Mouse (Mus musculus) G1E (cell line): Measurements from ENCODE around the gene Kansl2.

Experiments used
- CTCF ChIP-seq: IDR thresholded peaks from 2 replicates; pipeline ENCODE4 v1.5.1; 2012; ENCODE audit warnings: low read depth, low read length, inconsistent platforms, mixed read lengths
- GATA1 ChIP-seq: IDR thresholded peaks from 2 replicates; pipeline ENCODE4 v1.6.1; 2012; ENCODE audit warnings: borderline replicate concordance, low read length, inconsistent platforms, mixed read lengths
- GATA2 ChIP-seq: IDR thresholded peaks from 2 replicates; pipeline ENCODE4 v1.6.1; 2012; ENCODE audit warnings: low read depth, low read length, inconsistent platforms, borderline replicate concordance
- POLR2AphosphoS5 ChIP-seq: IDR thresholded peaks from 2 replicates; pipeline ENCODE4 v1.6.1; 2012; ENCODE audit warnings: low read depth, low read length, inconsistent platforms; ENCODE audit not compliant: insufficient replicate concordance

- TF ChIP-seq CTCF (no peak), GATA1 (no peak), POLR2AphosphoS5 (no peak), GATA2 (no peak)
Measured at GRCm38 (mm10) chr15:98483907-98484886, 49.9 kb downstream of the Kansl2 start.
